Mouse (Mus musculus) left cerebral cortex, adult 2 months (tissue): ENCODE measurements around the gene Suox. TPM values are rescaled to one million over a fixed set of nuclear protein-coding genes. Genes with fewer than 3 reads are reported as not detected.
A peak's percentile ranks its signal among the peaks of the same experiment; 100 is the strongest.

Source experiments
- DNase-seq, 2 experiments: peaks; one replicate each; pipeline ENCODE4 v3.0.0; 2021 to 2022; ENCODE audit warnings: low spot score in 2 of 2, mixed read lengths in 1 of 2; ENCODE audit errors: extremely low spot score in 1 of 2
- H3K27ac ChIP-seq: fragments of 200-600 bp; 2 replicates; pipeline ENCODE4 v1.8.1; 2022
- H3K4me3 ChIP-seq: fragments of 200-600 bp; 2 replicates; pipeline ENCODE4 v1.8.1; 2022
- CTCF ChIP-seq: fragments of 200-600 bp; IDR thresholded peaks from 2 replicates; pipeline ENCODE4 v1.8.1; 2022; ENCODE audit warnings: antibody characterized with exemption, mild to moderate bottlenecking, moderate library complexity
- intact Hi-C: fragments of 180-260 bp; cut with DNase I; formaldehyde crosslinking; loops from one replicate; pipeline ENCODE4 v1.15.1; 2025
- total RNA-seq, 2 experiments: library from RNA; stranded (reverse); gene quantifications; 2 replicates each; pipeline ENCODE4 v1.2.3; 2021

The Suox gene
- total RNA-seq, 2 experiments from 2014 or later = 11.3 to 12.3 TPM

GRCm38 (mm10) chr10:128622702-128623101, 51.2 kb downstream of the Suox start:
- intact Hi-C loops = no loop called here
- Histone ChIP-seq H3K27ac (no peak overlapping the region), H3K4me3 (no peak overlapping the region)
- DNase-seq = no peak
- TF ChIP-seq CTCF = no peak

DNA sequence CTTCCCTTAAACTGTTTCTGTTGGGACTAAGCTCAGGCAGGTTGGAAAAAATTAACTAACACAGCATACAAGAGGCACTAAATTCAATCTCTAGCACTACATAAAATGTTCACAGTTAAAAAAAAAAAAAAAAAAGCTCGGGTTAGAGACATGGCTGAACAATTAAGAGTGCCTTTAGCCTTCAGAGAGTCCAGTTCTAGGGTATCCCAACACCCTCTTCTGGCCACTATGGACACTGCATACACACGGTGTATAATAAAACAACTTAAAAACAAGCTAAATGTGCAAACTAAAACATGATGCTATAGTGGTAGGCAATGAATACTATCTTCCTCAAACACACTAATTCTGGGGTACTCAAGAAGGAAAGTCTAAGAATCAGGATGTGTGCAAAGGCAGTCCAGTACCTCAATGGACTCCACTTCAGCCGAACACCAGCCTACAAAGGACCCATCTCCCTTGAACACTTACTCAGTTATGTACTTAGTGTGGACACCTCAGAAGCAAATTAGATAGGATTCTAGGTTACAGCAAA, 51.8 kb downstream of the Suox start:
- TF ChIP-seq CTCF = peak; percentile 3; the same call in 1 of the 2 replicates
- intact Hi-C loops = no loop called here
- Histone ChIP-seq H3K27ac (no peak overlapping the region), H3K4me3 (no peak overlapping the region)
- no peak for DNase-seq

DNA sequence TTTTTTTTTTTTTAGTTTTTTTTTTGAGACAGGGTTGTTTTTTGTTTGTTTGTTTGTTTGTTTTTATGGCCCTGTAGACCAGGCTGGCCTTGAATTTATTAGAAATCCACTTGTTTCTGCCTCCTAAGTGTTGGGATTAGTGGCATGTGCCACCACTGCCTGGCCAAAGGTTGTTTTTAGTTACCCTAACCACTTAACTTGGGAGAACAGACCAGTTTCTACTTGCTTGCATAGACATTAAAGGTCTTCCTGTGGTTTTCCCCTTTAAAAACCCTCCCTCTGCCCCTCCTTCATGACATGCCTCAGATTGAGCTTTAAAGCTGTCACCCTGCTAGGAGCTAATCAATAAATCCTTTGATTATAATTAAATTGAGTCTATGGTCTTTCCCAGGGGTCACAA, 53.6 kb downstream of the Suox start:
- no peak for TF ChIP-seq CTCF
- DNase-seq = no peak
- Histone ChIP-seq H3K27ac (no peak overlapping the region), H3K4me3 (no peak overlapping the region)
- intact Hi-C loops = no loop called here

Other genes starting within 250 kb of the Suox start
- gene Smarcc2, start 214.8 kb downstream of the Suox start, total RNA-seq = 100 to 1,000 TPM; 253 to 254 TPM
- gene Myl6, start 179.9 kb downstream of the Suox start, total RNA-seq = 100 to 1,000 TPM; 555 to 562 TPM
- gene Myl6b, start 175.4 kb downstream of the Suox start, total RNA-seq = 10 to 100 TPM; 30.7 to 32.9 TPM
- gene Esyt1, start 148.2 kb downstream of the Suox start, total RNA-seq = 10 to 100 TPM; 10.2 to 10.4 TPM
- gene Zc3h10, start 126.3 kb downstream of the Suox start, total RNA-seq = 10 to 100 TPM; 12.4 to 15.7 TPM
- gene Rpl41, start 124.8 kb downstream of the Suox start, total RNA-seq = 1,000 to 10,000 TPM; 1,506 to 1,537 TPM
- gene Pa2g4, start 108.1 kb downstream of the Suox start, total RNA-seq = 10 to 100 TPM; 51.7 to 58.0 TPM
- gene Erbb3, start 84.4 kb downstream of the Suox start, total RNA-seq = 1 to 10 TPM; 5.0 to 5.4 TPM
- gene Rps26, start 47.3 kb downstream of the Suox start, total RNA-seq = 100 to 1,000 TPM; 211 to 235 TPM
- 10 to 100 TPM; 16.2 to 16.8 TPM for gene Ikzf4, start 28.1 kb downstream of the Suox start, total RNA-seq
- 100 to 1,000 TPM; 123 to 132 TPM for gene Rab5b, start 22.2 kb upstream of the Suox start, total RNA-seq
- under 1 TPM; 0.36 to 0.75 TPM for gene Pmel, start 30.1 kb upstream of the Suox start, total RNA-seq
- gene Cdk2, start 31.0 kb upstream of the Suox start, total RNA-seq = 1 to 10 TPM; 2.2 to 2.6 TPM
- 1 to 10 TPM; 7.4 to 7.9 TPM for gene Dgka, start 70.8 kb upstream of the Suox start, total RNA-seq
- gene Pym1, start 73.8 kb upstream of the Suox start, total RNA-seq = 10 to 100 TPM; 27.1 to 27.8 TPM
- under 1 TPM; 0.48 to 0.63 TPM for gene Mmp19, start 116.8 kb upstream of the Suox start, total RNA-seq
- 10 to 100 TPM; 62.3 TPM for gene Dnajc14, start 130.0 kb upstream of the Suox start, total RNA-seq
- gene Tmem198b, start 130.3 kb upstream of the Suox start, total RNA-seq = 10 to 100 TPM in 1 of 2 experiments, 1 to 10 TPM in 1; 7.9 to 10.3 TPM
- gene Sarnp, start 143.3 kb upstream of the Suox start, total RNA-seq = 10 to 100 TPM; 33.0 to 33.6 TPM
- gene Ormdl2, start 147.6 kb upstream of the Suox start, total RNA-seq = 1 to 10 TPM; 7.9 to 9.0 TPM
- gene Gdf11, start 217.6 kb upstream of the Suox start, total RNA-seq = 10 to 100 TPM; 13.1 to 15.3 TPM
- gene Cd63, start 226.9 kb upstream of the Suox start, total RNA-seq = 10 to 100 TPM; 63.7 to 73.3 TPM
- 1 to 10 TPM; 6.5 to 7.4 TPM for gene Rdh5, start 248.8 kb upstream of the Suox start, total RNA-seq
- 10 to 100 TPM; 78.8 to 80.8 TPM for gene Bloc1s1, start 250.0 kb upstream of the Suox start, total RNA-seq